Mouse (Mus musculus) Patski (cell line): ENCODE measurements around the gene Jph3. TPM values are rescaled to one million over a fixed set of nuclear protein-coding genes. Genes with fewer than 3 reads are reported as not detected.
A peak's percentile ranks its signal among the peaks of the same experiment; 100 is the strongest.

Experiments used
- ATAC-seq: fragments of 100-300 bp; one replicate; pipeline ENCODE4 v1.8.0; 2021
- CTCF ChIA-PET: fragments of 350-600 bp; sonication (Branson Sonifier 250); formaldehyde crosslinking; loops from one replicate; lab custom pipeline; 2022; ENCODE audit warnings: inconsistent platforms; lab: Charles Lee
- POLR2A ChIA-PET: fragments of 350-600 bp; sonication (Branson Sonifier 250); formaldehyde crosslinking; loops from one replicate; lab custom pipeline; 2022; ENCODE audit warnings: antibody characterized with exemption, inconsistent platforms; lab: Charles Lee
- DNase-seq: peaks from one replicate; pipeline ENCODE4 v3.0.0-alpha.2; 2011; ENCODE audit warnings: low read depth, low spot score
- H3K27me3 ChIP-seq: fragments of 371-371 bp; one replicate; pipeline ENCODE4 v1.5.1; 2021
- CTCF ChIP-seq: fragments of 100-300 bp; IDR thresholded peaks from one replicate; pipeline ENCODE4 v1.5.1; 2021
- in situ Hi-C: fragments of 300-500 bp; cut with MboI; formaldehyde crosslinking; loops from 3 replicates; pipeline ENCODE4 v1.11.1; 2018; ENCODE audit warnings: low pct_unique_long_range_greater_than_20kb, mixed read lengths
- polyA plus RNA-seq: library from polyadenylated mRNA; unstranded; gene quantifications from one replicate; pipeline ENCODE4 v1.2.3, GENCODE M21; 2021

Gene Jph3
- polyA plus RNA-seq = 0.04 TPM

DNA sequence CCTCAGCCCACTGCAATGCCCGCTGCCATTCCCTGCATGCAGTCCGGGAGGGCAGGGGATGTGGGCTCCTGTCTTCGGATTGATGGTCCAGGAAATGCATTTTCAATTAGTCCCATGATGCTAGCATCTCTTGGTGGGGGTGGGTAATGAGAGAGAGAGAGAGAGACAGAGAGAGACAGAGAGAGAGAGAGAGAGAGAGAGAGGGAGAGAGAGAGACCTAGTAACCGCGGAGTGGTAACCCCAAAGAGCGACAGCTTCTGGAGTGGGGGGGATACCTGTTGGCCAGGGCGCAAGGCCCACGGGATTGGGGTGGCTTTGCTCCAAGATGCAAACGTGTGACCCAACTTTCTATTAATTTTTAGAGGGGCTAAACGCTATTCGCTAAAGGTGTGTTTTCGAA lies at the start of gene Jph3:
Gene Jph3 (plus strand): TSS at position 301 of the 400 bp plus-strand sequence.
- H3K27me3 ChIP-seq = peaks cover 74% of the 10 kb centered on the region
- in situ Hi-C loops = no loop called here
- no peak for DNase-seq
- TF ChIP-seq CTCF = no peak
- ChIA-PET POLR2A (no interaction called here), CTCF (no interaction called here)
- ATAC-seq = no peak

- TF ChIP-seq CTCF = no peak
- CTCF ChIA-PET = no interaction called here
- no peak for DNase-seq
These were observed 48.5 kb upstream of the Jph3 start for GRCm38 (mm10) chr8:121680896-121681295.

DNA sequence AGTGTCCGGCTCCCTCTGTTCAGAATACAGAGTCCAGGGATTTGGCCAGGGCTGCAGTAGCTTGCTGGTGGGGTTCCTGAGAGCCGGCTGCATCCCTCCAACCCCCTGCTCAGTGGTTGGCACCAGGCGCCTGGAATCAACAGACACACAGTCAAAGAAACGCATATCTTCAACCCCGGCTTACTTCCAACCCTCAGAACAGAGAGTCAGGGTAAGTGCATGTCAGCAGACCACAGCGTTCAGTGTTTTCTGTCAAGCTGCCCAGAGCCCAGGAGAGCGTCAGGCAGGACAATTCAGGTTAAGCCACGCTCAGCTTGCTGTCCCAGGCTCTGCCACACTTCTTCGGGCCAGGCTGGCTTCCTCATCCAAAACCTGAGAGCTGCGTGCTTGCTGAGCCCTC lies 48.0 kb upstream of the Jph3 start:
- ATAC-seq (no peak), DNase-seq (no peak)
- in situ Hi-C loops = no loop called here
- TF ChIP-seq CTCF = no peak
- H3K27me3 ChIP-seq = peaks cover 16% of the 10 kb centered on the region
- ChIA-PET CTCF (interaction anchor here (1.4 kb wide), 1 partner anchor 74 kb away, joined by 4 read pairs; no protein-coding TSS in a partner anchor), POLR2A (no interaction called here)

More at GRCm38 (mm10) chr8:121680896-121681295, 48.5 kb upstream of the Jph3 start:
- POLR2A ChIA-PET = no interaction called here
- peaks cover 16% of the 10 kb centered on the region for H3K27me3 ChIP-seq
- in situ Hi-C loops = no loop called here
- ATAC-seq = no peak

DNA sequence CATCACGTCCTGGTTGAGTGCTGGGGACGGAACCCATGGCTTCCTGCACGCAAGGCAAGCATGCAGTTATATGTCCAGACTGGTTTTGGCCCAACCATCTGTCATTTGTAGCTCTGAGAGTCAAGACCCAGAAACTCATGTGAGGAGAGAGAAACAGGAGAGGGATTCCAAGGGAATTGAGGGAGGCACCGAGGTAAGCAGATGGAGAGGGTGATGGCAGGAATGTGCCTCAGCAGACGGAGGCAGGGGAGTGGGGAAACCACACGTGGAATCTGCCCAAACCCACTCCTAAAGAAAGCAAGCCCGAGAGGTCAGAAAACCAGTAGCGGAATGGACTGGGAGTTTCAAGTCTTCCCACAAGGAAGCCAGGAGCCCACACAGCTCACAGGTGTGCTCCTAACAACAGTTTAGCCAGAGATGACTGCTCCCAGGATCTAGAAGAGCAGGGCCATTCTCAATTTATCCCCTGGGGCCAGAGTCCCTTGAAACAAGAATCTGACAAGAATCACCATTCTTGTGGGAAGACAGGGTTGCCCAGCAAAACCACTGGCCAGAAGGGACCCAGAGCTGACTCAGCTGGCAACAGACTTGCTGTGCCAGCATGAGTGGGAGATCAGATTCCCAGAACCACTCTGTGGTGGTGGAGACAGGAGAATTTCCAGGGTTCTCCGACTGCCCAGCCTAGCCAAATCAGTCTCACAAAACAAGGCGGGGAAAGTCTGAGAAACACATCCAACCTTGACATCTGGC lies 46.2 kb upstream of the Jph3 start:
- ChIA-PET POLR2A (no interaction called here), CTCF (no interaction called here)
- in situ Hi-C loops = no loop called here
- ATAC-seq (no peak), DNase-seq (peak; percentile 35)
- H3K27me3 ChIP-seq = peaks cover 16% of the 10 kb centered on the region
- no peak for TF ChIP-seq CTCF

DNA sequence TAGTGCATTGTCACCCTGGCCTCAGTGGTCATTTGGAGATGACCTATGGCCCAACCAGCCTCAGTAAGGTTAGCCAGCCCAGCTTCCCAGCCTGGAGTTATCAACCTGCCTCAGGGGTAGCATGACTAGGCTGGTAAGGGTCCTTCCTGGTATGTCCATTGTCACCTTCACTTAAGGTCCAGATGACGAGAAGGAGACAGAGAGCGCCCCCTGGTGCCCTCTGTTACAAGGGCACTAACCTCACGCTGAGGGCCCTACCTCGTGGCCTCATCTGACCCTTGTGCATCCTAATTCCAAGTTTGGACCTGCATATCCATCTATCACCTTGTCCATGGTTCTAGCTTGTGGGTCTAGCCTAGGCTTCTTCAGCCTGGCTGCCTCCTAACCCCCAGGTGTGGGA lies 44.0 kb upstream of the Jph3 start:
- ATAC-seq = peak; percentile 31
- in situ Hi-C loops = no loop called here

GRCm38 (mm10) chr8:121687455-121688161 lies 41.8 kb upstream of the Jph3 start:
- no peak for ATAC-seq
- ChIA-PET CTCF (no interaction called here), POLR2A (interaction anchor here (0.8 kb wide), 1 partner anchor 9 kb away, joined by 4 read pairs; no protein-coding TSS in a partner anchor)
- in situ Hi-C loops = no loop called here
- no peak for DNase-seq
- no peak for TF ChIP-seq CTCF
- H3K27me3 ChIP-seq = no peaks in the 10 kb centered on the region

More for the DNA sequence above, 44.0 kb upstream of the Jph3 start:
- ChIA-PET CTCF (interaction anchor here (0.7 to 2.3 kb wide), 9 partner anchors 9 to 138 kb away, joined by 3 to 7 read pairs (median 4); no protein-coding TSS in a partner anchor), POLR2A (no interaction called here)
- DNase-seq = no peak
- peaks cover 12% of the 10 kb centered on the region for H3K27me3 ChIP-seq
- peak; percentile 82 for TF ChIP-seq CTCF

DNA sequence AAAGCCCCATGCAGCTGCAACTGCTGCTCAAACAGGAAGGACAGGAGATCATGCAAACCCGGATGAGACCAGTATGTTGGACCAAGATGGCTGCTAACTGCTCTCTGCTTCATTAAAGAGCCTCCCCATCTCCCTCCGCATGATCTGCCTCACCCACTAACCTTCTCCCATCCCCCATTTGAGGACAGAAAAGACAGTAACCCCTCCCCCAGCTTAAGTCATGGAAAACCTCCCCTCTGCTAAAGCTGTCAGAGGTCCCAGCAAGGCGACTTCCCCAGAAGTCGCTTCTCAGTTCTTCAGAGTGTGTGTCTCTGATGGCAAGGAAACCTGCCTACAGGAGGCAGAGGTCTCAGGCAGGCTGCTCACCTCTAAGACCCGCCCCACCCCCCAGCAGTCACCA lies 40.9 kb upstream of the Jph3 start:
- in situ Hi-C loops = no loop called here
- ATAC-seq (no peak), DNase-seq (no peak)
- POLR2A ChIA-PET = no interaction called here
- H3K27me3 ChIP-seq = no peaks in the 10 kb centered on the region
- no peak for TF ChIP-seq CTCF
- CTCF ChIA-PET = no interaction called here

DNA sequence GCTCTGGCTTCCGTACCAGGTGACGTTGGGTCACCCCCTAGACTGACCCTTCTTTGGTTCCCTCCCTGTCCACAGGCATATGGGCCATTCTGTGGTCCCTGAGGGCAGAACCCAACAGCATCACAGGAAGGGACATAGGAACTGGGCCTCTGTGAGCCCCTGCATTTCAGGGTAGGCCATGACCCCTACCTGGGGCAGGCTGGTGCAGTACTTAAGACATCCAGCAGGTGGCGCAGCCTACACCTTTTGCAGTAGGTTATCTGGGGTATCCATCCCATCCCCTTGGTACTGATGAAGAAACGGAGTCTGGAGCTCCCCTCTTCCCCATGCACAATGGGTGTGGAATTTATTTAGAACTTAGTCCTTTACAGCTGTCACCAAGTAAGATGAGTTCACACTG lies 35.0 kb upstream of the Jph3 start:
- ATAC-seq (no peak), DNase-seq (no peak)
- TF ChIP-seq CTCF = no peak
- ChIA-PET CTCF (interaction anchor here (1.0 to 1.9 kb wide), 2 partner anchors 9 to 136 kb away, joined by 3 to 6 read pairs; no protein-coding TSS in a partner anchor), POLR2A (no interaction called here)
- no peaks in the 10 kb centered on the region for H3K27me3 ChIP-seq
- in situ Hi-C loops = no loop called here

DNA sequence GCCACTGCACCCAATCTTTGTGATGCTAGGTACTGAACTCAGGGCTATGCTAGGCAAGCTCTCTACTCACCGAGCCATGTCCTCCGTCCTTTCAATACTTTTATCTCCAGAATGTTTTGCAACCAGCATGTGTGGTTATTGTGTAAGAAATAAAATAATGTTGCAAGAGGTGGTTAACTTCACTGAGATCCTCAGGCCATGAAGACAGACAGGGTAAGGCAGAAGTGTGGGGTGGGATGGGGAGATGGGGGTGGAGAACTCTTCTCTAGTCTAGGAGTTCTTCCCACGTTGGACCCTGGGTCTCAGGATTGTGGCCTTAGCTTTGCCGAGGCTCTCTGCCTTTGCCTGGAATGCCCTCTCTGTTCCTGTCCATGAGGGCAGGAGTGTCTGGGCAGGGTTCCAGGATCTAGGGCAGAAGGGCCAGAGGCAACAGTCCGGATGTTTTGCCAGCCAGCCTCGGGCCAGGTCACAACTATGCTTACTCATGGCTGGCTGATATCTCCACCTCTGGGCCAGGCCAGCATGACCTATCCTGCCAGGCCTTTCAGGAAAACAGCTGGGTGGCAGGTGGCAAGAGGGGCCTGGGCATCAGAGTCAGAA lies 33.7 kb upstream of the Jph3 start:
- no peaks in the 10 kb centered on the region for H3K27me3 ChIP-seq
- in situ Hi-C loops = no loop called here
- DNase-seq (peak; percentile 53), ATAC-seq (peak; percentile 70)
- ChIA-PET CTCF (interaction anchor here (1.0 to 1.9 kb wide), 2 partner anchors 11 to 135 kb away, joined by 3 to 6 read pairs; no protein-coding TSS in a partner anchor), POLR2A (no interaction called here)
- no peak for TF ChIP-seq CTCF

- ChIA-PET POLR2A (no interaction called here), CTCF (no interaction called here)
- no peak for ATAC-seq
- no peak for DNase-seq
- in situ Hi-C loops = no loop called here
- no peaks in the 10 kb centered on the region for H3K27me3 ChIP-seq
- TF ChIP-seq CTCF = no peak
These were observed 31.4 kb upstream of the Jph3 start for GRCm38 (mm10) chr8:121697735-121698614.
